Mouse (Mus musculus): ENCODE data around the gene Sh2d7. TPM values are rescaled to one million over a fixed set of nuclear protein-coding genes. Genes with fewer than 3 reads are reported as not detected.
"Not testable (repeated sequence)": the region's sequence is repeated elsewhere in the genome, so short reads cannot be mapped to it uniquely, and the experiment has no call there.

Gene Sh2d7
- polyA plus RNA-seq, 1 experiment from 2014 or later = not detected

GRCm38 (mm10) chr9:54587863-54588262, 49.1 kb downstream of the Sh2d7 start:
- Histone ChIP-seq H3K4me3 (no peak overlapping the region), H3K9me3 (no peaks in the 10 kb centered on the region), H3K27me3 (ENCODE audit: insufficient read depth, poor library complexity, severe bottlenecking) (no peaks in the 10 kb centered on the region), H3K4me1 (replicated peaks) (peaks cover 17% of the 10 kb centered on the region), H3K27ac (no peak overlapping the region), H3K36me3 (peaks cover 35% of the 10 kb centered on the region)
- 71% methylated on average over 4 of the region's 4 CpGs for WGBS
- DNase-seq (ENCODE audit: low spot score) = no peak

- H3K4me1 ChIP-seq (replicated peaks); H3K27ac ChIP-seq; H3K9me3 ChIP-seq; DNase-seq (ENCODE audit: low spot score); H3K4me3 ChIP-seq; H3K27me3 ChIP-seq (ENCODE audit: insufficient read depth, poor library complexity, severe bottlenecking): not testable (repeated sequence)
- H3K36me3 ChIP-seq = peaks cover 93% of the 10 kb centered on the region
- WGBS = 78% methylated on average over 4 of the region's 4 CpGs
Measured at GRCm38 (mm10) chr9:54593652-54594051, 54.9 kb downstream of the Sh2d7 start.

Other genes with a start within 250 kb of the Sh2d7 start
- 9.2 and 10.7 TPM in 2 replicates for gene Dmxl2, start 37.4 kb upstream of the Sh2d7 start, polyA plus RNA-seq (2016; fragmentation: Nextera tagmentation; extraction: Ambion mirVana)
- 13.4 and 17.2 TPM in 2 replicates for gene Cib2, start 21.2 kb downstream of the Sh2d7 start, polyA plus RNA-seq (2016; fragmentation: Nextera tagmentation; extraction: Ambion mirVana)
- 108 and 117 TPM in 2 replicates for gene Idh3a, start 47.4 kb downstream of the Sh2d7 start, polyA plus RNA-seq (2016; fragmentation: Nextera tagmentation; extraction: Ambion mirVana)
- gene Acsbg1, start 122.9 kb downstream of the Sh2d7 start, polyA plus RNA-seq (2016; fragmentation: Nextera tagmentation; extraction: Ambion mirVana) = 7.2 and 8.7 TPM in 2 replicates
- 4.5 and 4.7 TPM in 2 replicates for gene Dnaja4, start 159.9 kb downstream of the Sh2d7 start, polyA plus RNA-seq (2016; fragmentation: Nextera tagmentation; extraction: Ambion mirVana)
- gene Wdr61, start 195.5 kb downstream of the Sh2d7 start, polyA plus RNA-seq (2016; fragmentation: Nextera tagmentation; extraction: Ambion mirVana) = 150 and 174 TPM in 2 replicates
- 1,866 and 1,915 TPM in 2 replicates for gene Crabp1, start 225.8 kb downstream of the Sh2d7 start, polyA plus RNA-seq (2016; fragmentation: Nextera tagmentation; extraction: Ambion mirVana)

Data from hindbrain, embryonic 10.5 days (tissue).